Mouse (Mus musculus): ENCODE data around the gene Tns1. TPM values are rescaled to one million over a fixed set of nuclear protein-coding genes. Genes with fewer than 3 reads are reported as not detected.
A peak's percentile ranks its signal among the peaks of the same experiment; 100 is the strongest.
"Not testable (repeated sequence)": the region's sequence is repeated elsewhere in the genome, so short reads cannot be mapped to it uniquely, and the experiment has no call there.

Tns1 gene
- polyA plus RNA-seq, 1 experiment from 2014 or later: 20.3 TPM

DNA sequence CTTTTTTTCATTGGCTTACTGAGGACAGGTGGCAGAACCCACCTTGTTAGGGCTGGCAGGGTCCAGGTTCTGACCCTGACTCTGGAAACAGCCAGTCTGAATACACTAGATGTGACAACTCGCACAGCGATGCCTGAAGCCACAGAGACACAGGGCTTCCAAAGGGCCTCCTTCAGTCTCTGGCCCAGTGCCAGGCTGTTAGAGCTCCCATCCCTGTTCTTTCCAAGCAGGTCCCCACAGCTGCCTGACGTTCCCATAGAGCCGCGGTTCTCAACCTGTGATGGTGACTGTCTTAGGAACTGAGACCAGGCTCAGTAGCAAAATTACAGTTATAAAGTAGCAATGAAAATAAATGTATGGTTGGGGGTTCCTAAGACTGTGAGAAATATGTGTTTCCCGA lies 217.9 kb downstream of the Tns1 start:
- Histone ChIP-seq H3K9ac (no peak overlapping the region), H3K27me3 (no peaks in the 10 kb centered on the region), H3K27ac (replicated peaks) (no peak overlapping the region), H3K4me2 (no peak overlapping the region), H3K9me3 (replicated peaks) (no peaks in the 10 kb centered on the region), H3K4me3 (replicated peaks) (no peak overlapping the region), H3K4me1 (replicated peaks) (0 out of 2 replicates have a peak, but pooled peaks cover 6% of the 10 kb centered on the region), H3K36me3 (replicated peaks) (no peaks in the 10 kb centered on the region)
- WGBS (ENCODE audit: insufficient replicate concordance): 74% methylated on average over 6 of the region's 6 CpGs
- ATAC-seq (ENCODE audit: insufficient read depth): no peak

GRCm38 (mm10) chr1:73905811-73906190 lies 218.4 kb downstream of the Tns1 start:
- 49% methylated on average over 5 of the region's 5 CpGs for WGBS (ENCODE audit: insufficient replicate concordance)
- H3K4me3 ChIP-seq (replicated peaks): no peak overlapping the region
- H3K9me3 ChIP-seq (replicated peaks): no peaks in the 10 kb centered on the region
- H3K9ac ChIP-seq: no peak overlapping the region
- no peak overlapping the region for H3K27ac ChIP-seq (replicated peaks)
- H3K4me1 ChIP-seq (replicated peaks): 0 out of 2 replicates have a peak, but pooled peaks cover 6% of the 10 kb centered on the region
- no peak overlapping the region for H3K4me2 ChIP-seq
- no peak for ATAC-seq (ENCODE audit: insufficient read depth)
- H3K27me3 ChIP-seq: no peaks in the 10 kb centered on the region
- no peaks in the 10 kb centered on the region for H3K36me3 ChIP-seq (replicated peaks)

DNA sequence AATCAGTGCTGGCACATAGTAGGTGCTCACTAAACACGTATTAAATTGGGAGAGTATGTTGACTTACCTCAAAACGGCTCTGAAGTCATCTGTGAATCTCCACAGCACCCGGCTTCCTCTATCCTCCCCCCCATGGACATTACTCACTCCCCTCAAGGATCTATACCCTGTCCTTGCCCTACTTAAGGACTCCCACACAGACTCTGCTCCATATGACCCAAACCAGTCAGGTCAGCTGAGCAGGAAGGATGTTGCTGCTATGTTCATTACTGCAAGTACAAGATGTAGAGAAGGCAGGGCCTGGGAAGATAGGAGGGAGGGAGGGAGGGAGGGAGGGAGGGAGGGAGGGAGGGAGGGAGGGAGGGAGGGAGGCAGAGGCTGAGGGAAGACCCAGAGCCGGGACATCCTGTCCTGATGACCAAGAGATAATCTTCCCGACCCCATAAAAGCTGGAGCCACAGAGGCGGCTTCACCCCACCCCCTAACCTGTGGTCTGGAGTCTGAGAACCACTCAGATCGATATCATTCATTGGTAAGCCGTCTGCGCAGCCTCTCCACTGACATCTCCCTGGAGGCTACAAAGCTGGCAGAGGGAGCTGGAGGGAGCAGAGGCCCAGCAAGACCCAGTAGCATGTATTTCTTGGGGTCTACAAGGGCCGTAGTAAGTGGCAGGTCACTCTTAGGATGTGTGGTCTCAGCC lies 219.0 kb downstream of the Tns1 start:
- 30% methylated on average over 10 of the region's 10 CpGs for WGBS (ENCODE audit: insufficient replicate concordance)
- ATAC-seq (ENCODE audit: insufficient read depth): no peak
- H3K27me3 ChIP-seq: no peaks in the 10 kb centered on the region

GRCm38 (mm10) chr1:73904641-73905040 lies 219.6 kb downstream of the Tns1 start:
- Histone ChIP-seq H3K27ac (replicated peaks) (no peak overlapping the region), H3K4me1 (replicated peaks) (0 out of 2 replicates have a peak, but pooled peaks cover 6% of the 10 kb centered on the region), H3K4me2 (no peak overlapping the region), H3K9ac (no peak overlapping the region), H3K4me3 (replicated peaks) (no peak overlapping the region), H3K36me3 (replicated peaks) (no peaks in the 10 kb centered on the region), H3K9me3 (replicated peaks) (no peaks in the 10 kb centered on the region), H3K27me3 (no peaks in the 10 kb centered on the region)
- ATAC-seq (ENCODE audit: insufficient read depth): no peak
- 67% methylated on average over 8 of the region's 8 CpGs for WGBS (ENCODE audit: insufficient replicate concordance)

More for the DNA sequence above, 219.0 kb downstream of the Tns1 start:
- H3K27ac ChIP-seq (replicated peaks): no peak overlapping the region
- no peaks in the 10 kb centered on the region for H3K36me3 ChIP-seq (replicated peaks)
- no peaks in the 10 kb centered on the region for H3K9me3 ChIP-seq (replicated peaks)
- no peak overlapping the region for H3K4me3 ChIP-seq (replicated peaks)
- 0 out of 2 replicates have a peak, but pooled peaks cover 6% of the 10 kb centered on the region for H3K4me1 ChIP-seq (replicated peaks)
- H3K4me2 ChIP-seq: no peak overlapping the region
- no peak overlapping the region for H3K9ac ChIP-seq

GRCm38 (mm10) chr1:73903035-73903434 lies 221.2 kb downstream of the Tns1 start:
- Histone ChIP-seq H3K27ac (replicated peaks) (no peak overlapping the region), H3K36me3 (replicated peaks) (no peaks in the 10 kb centered on the region), H3K9me3 (replicated peaks) (no peaks in the 10 kb centered on the region), H3K4me3 (replicated peaks) (no peak overlapping the region), H3K9ac (no peak overlapping the region), H3K4me2 (no peak overlapping the region), H3K27me3 (no peaks in the 10 kb centered on the region), H3K4me1 (replicated peaks) (0 out of 2 replicates have a peak, but pooled peaks cover 6% of the 10 kb centered on the region)
- ATAC-seq (ENCODE audit: insufficient read depth): no peak
- 73% methylated on average over 5 of the region's 5 CpGs for WGBS (ENCODE audit: insufficient replicate concordance)

- Histone ChIP-seq H3K4me1 (replicated peaks) (0 out of 2 replicates have a peak, but pooled peaks cover 6% of the 10 kb centered on the region), H3K9me3 (replicated peaks) (no peaks in the 10 kb centered on the region)
Observed at GRCm38 (mm10) chr1:73902171-73902991, 221.9 kb downstream of the Tns1 start.

DNA sequence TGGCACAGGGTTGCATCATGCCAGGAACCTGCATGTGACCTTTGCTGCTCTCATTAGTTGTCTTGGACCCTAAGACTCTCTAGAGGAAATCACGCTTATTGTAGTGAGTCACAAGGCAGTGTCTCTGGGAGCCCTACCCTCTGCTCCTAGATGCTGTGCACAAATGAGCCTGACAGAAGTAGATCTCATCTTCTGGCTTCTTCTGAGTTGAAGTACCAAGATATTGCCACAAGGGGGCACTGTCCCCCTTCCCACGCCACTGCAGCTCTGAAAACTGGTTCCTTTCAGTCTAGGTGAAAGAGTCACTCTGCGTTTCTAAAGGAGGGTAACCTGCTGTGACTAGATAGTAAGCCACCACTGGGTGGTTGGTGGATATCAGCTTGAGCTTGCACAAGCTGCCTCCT lies 222.8 kb downstream of the Tns1 start:
- H3K36me3 ChIP-seq (replicated peaks): no peaks in the 10 kb centered on the region
- H3K4me1 ChIP-seq (replicated peaks): 0 out of 2 replicates have a peak, but pooled peaks cover 6% of the 10 kb centered on the region
- H3K9me3 ChIP-seq (replicated peaks): no peaks in the 10 kb centered on the region
- ATAC-seq (ENCODE audit: insufficient read depth): 0 out of 2 replicates have a peak, but pooled peaks have one; percentile 28
- no peak overlapping the region for H3K4me2 ChIP-seq
- H3K27ac ChIP-seq (replicated peaks): no peak overlapping the region
- 11% methylated on average over 3 of the region's 3 CpGs for WGBS (ENCODE audit: insufficient replicate concordance)
- no peak overlapping the region for H3K4me3 ChIP-seq (replicated peaks)
- no peaks in the 10 kb centered on the region for H3K27me3 ChIP-seq
- no peak overlapping the region for H3K9ac ChIP-seq

More at GRCm38 (mm10) chr1:73902171-73902991, 221.9 kb downstream of the Tns1 start:
- H3K36me3 ChIP-seq (replicated peaks): no peaks in the 10 kb centered on the region
- no peak overlapping the region for H3K4me2 ChIP-seq
- H3K27me3 ChIP-seq: no peaks in the 10 kb centered on the region
- 16% methylated on average over 16 of the region's 16 CpGs for WGBS (ENCODE audit: insufficient replicate concordance)
- no peak overlapping the region for H3K27ac ChIP-seq (replicated peaks)
- H3K4me3 ChIP-seq (replicated peaks): no peak overlapping the region
- ATAC-seq (ENCODE audit: insufficient read depth): 0 out of 2 replicates have a peak, but pooled peaks have one; percentile 12
- H3K9ac ChIP-seq: no peak overlapping the region

- not testable (repeated sequence) for H3K4me1 ChIP-seq (replicated peaks); H3K9me3 ChIP-seq (replicated peaks); H3K27ac ChIP-seq (replicated peaks); ATAC-seq (ENCODE audit: insufficient read depth); H3K9ac ChIP-seq; H3K4me3 ChIP-seq (replicated peaks); H3K27me3 ChIP-seq; H3K36me3 ChIP-seq (replicated peaks); H3K4me2 ChIP-seq
- WGBS (ENCODE audit: insufficient replicate concordance): 78% methylated on average over 6 of the region's 6 CpGs
Observed at GRCm38 (mm10) chr1:73895451-73895850, 228.8 kb downstream of the Tns1 start.

- Histone ChIP-seq H3K4me2 (no peak overlapping the region), H3K4me1 (replicated peaks) (no peaks in the 10 kb centered on the region), H3K27ac (replicated peaks) (no peak overlapping the region), H3K36me3 (replicated peaks) (no peaks in the 10 kb centered on the region), H3K9ac (no peak overlapping the region), H3K9me3 (replicated peaks) (no peaks in the 10 kb centered on the region), H3K27me3 (no peaks in the 10 kb centered on the region), H3K4me3 (replicated peaks) (no peak overlapping the region)
- ATAC-seq (ENCODE audit: insufficient read depth): no peak
Observed at GRCm38 (mm10) chr1:73880731-73881130, 243.5 kb downstream of the Tns1 start.

DNA sequence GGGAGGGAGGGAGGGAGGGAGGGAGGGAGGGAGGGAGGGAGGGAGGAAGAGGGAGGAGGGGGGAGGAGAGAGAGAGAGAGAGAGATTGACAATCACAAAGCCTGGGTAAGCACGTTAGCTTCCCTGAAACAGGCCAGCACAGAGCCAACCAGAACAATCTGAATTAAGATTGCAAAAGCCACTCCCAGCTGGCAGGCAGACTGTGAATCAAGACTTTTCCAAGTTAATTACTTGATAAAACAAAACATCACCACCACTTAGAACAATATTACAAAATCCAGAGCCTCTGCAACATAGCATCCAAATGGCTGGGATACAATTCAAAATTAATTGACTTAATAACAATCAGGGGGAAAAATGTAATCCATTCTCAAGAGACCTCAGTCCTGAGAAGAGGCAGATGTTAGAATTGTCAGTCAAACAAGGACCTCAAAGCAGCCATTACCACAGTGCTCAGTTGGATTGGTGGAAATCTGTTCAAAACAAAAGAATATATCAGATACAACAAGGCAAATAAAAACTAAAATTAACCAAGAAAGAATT lies 248.5 kb downstream of the Tns1 start:
- Histone ChIP-seq H3K9ac (no peak overlapping the region), H3K4me1 (replicated peaks) (no peaks in the 10 kb centered on the region), H3K9me3 (replicated peaks) (no peaks in the 10 kb centered on the region), H3K4me3 (replicated peaks) (no peak overlapping the region), H3K36me3 (replicated peaks) (no peaks in the 10 kb centered on the region), H3K27me3 (no peaks in the 10 kb centered on the region), H3K27ac (replicated peaks) (no peak overlapping the region), H3K4me2 (no peak overlapping the region)
- 21% methylated on average over 1 of the region's 1 CpGs for WGBS (ENCODE audit: insufficient replicate concordance)
- ATAC-seq (ENCODE audit: insufficient read depth): no peak

DNA sequence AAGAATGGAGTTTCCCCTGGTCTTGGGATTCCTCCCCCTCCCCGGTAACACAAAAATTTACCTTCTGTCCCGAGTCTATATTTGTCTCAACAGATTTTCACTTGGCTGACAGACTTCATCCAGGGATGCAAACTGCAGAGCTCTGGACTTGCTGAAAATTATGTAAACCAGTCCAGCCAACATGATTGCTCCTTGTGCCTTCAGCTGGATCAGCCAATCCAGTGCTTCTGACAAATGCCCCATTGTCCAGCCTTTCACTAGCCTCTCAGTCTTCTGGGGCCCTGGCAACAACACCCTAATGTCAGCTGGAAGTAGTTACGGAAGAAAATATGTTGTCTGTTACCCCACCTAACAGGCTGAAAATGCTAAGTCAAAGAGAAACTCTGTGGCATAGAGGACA lies 259.9 kb downstream of the Tns1 start:
- Histone ChIP-seq H3K9ac (no peak overlapping the region), H3K27me3 (no peaks in the 10 kb centered on the region), H3K4me1 (replicated peaks) (no peaks in the 10 kb centered on the region), H3K4me2 (no peak overlapping the region), H3K27ac (replicated peaks) (no peak overlapping the region), H3K4me3 (replicated peaks) (no peak overlapping the region), H3K9me3 (replicated peaks) (no peaks in the 10 kb centered on the region), H3K36me3 (replicated peaks) (no peaks in the 10 kb centered on the region)
- WGBS (ENCODE audit: insufficient replicate concordance): 56% methylated on average over 3 of the region's 3 CpGs
- ATAC-seq (ENCODE audit: insufficient read depth): no peak

Measured in liver, embryonic 15.5 days (tissue).